In genomic region chr5:88933946-88934345, GRCm38 (mm10) we compare ENCODE assay signal across 9 mouse cellular contexts. TPM values are rescaled to one million over a fixed set of nuclear protein-coding genes. Genes with fewer than 3 reads are reported as not detected.
A peak's percentile ranks its signal among the peaks of the same experiment; 100 is the strongest.
DNase-seq lines count a peak whose midpoint lies in the region; ATAC-seq and TF ChIP-seq lines count a peak whose summit lies in the region.
"Had no signal": no experiment of that assay in that cellular context is flagged by ENCODE, and none has a peak within 500 bp of the region (broad histone marks: within the 10 kb centered on the region; RNA-seq: fewer than 3 reads in every experiment).

No protein-coding gene starts in this region.

- no peak overlapping the region for H3K27ac ChIP-seq in hindbrain, embryonic 16.5 days (ENCODE audit: low read depth, low read length)
- no peak overlapping the region for H3K27ac ChIP-seq in hindbrain, embryonic 13.5 days
- peak overlapping the region; percentile 74 for H3K27ac ChIP-seq in embryonic facial prominence, embryonic 15.5 days (replicated peaks)
- H3K27ac ChIP-seq in heart, postnatal 0 days (ENCODE audit: low read depth): peak overlapping the region; percentile 83
- H3K27ac ChIP-seq in midbrain, postnatal 0 days (ENCODE audit: low read depth, low read length): no peak overlapping the region
- no peak overlapping the region for H3K27ac ChIP-seq in hindbrain, embryonic 12.5 days
- H3K27ac ChIP-seq: embryonic facial prominence, embryonic 12.5 days had no signal

- H3K9me3 ChIP-seq in hindbrain, embryonic 16.5 days (ENCODE audit: control insufficient read depth, low read length): no peaks in the 10 kb centered on the region
- no peaks in the 10 kb centered on the region for H3K9me3 ChIP-seq in hindbrain, embryonic 13.5 days
- no peaks in the 10 kb centered on the region for H3K9me3 ChIP-seq in embryonic facial prominence, embryonic 15.5 days (replicated peaks)
- no peaks in the 10 kb centered on the region for H3K9me3 ChIP-seq in heart, postnatal 0 days (replicated peaks; ENCODE audit: control insufficient read depth, low read length)
- H3K9me3 ChIP-seq in midbrain, postnatal 0 days (ENCODE audit: low read length): no peaks in the 10 kb centered on the region
- H3K9me3 ChIP-seq in hindbrain, embryonic 12.5 days (replicated peaks): no peaks in the 10 kb centered on the region
- H3K9me3 ChIP-seq: embryonic facial prominence, embryonic 12.5 days had no signal

- H3K36me3 ChIP-seq in hindbrain, embryonic 16.5 days (ENCODE audit: control insufficient read depth, insufficient read depth, low read length): no peaks in the 10 kb centered on the region
- H3K36me3 ChIP-seq in hindbrain, embryonic 13.5 days: no peaks in the 10 kb centered on the region
- no peaks in the 10 kb centered on the region for H3K36me3 ChIP-seq in embryonic facial prominence, embryonic 15.5 days
- H3K36me3 ChIP-seq in heart, postnatal 0 days (replicated peaks; ENCODE audit: control insufficient read depth, insufficient read depth, low read length): no peaks in the 10 kb centered on the region
- H3K36me3 ChIP-seq in midbrain, postnatal 0 days (ENCODE audit: insufficient read depth, low read length): no peaks in the 10 kb centered on the region
- no peaks in the 10 kb centered on the region for H3K36me3 ChIP-seq in hindbrain, embryonic 12.5 days
- H3K36me3 ChIP-seq: embryonic facial prominence, embryonic 12.5 days had no signal

- no peak for DNase-seq in heart, postnatal 0 days (ENCODE audit: low spot score)
- no peak for DNase-seq in midbrain, postnatal 0 days (ENCODE audit: low spot score)
- no peak for DNase-seq in urinary bladder, postnatal 14 days (ENCODE audit: low spot score)
- DNase-seq in thymus, postnatal 25 days: no peak

- peaks cover 19% of the 10 kb centered on the region for H3K4me1 ChIP-seq in hindbrain, embryonic 16.5 days (ENCODE audit: control insufficient read depth, insufficient read depth, low read depth, low read length)
- peaks cover 24% of the 10 kb centered on the region for H3K4me1 ChIP-seq in hindbrain, embryonic 13.5 days (replicated peaks)
- peaks cover 32% of the 10 kb centered on the region for H3K4me1 ChIP-seq in embryonic facial prominence, embryonic 15.5 days
- H3K4me1 ChIP-seq in heart, postnatal 0 days (ENCODE audit: control insufficient read depth, insufficient read depth): peaks cover 60% of the 10 kb centered on the region
- peaks cover 8% of the 10 kb centered on the region; the same call in 1 of the 2 replicates for H3K4me1 ChIP-seq in midbrain, postnatal 0 days (ENCODE audit: insufficient read depth, low read length)
- H3K4me1 ChIP-seq in hindbrain, embryonic 12.5 days: peaks cover 12% of the 10 kb centered on the region

- no peak for ATAC-seq in hindbrain, embryonic 16.5 days
- ATAC-seq in hindbrain, embryonic 13.5 days (ENCODE audit: low FRiP score): no peak
- ATAC-seq in embryonic facial prominence, embryonic 15.5 days (ENCODE audit: insufficient number of reproducible peaks, low FRiP score, low TSS enrichment, low read depth): no peak
- ATAC-seq in heart, postnatal 0 days (ENCODE audit: insufficient read depth, low read depth): no peak
- ATAC-seq in midbrain, postnatal 0 days (ENCODE audit: low FRiP score): no peak
- ATAC-seq in hindbrain, embryonic 12.5 days (ENCODE audit: low FRiP score): no peak

- no peak overlapping the region for H3K9ac ChIP-seq in hindbrain, embryonic 16.5 days (ENCODE audit: low read depth, low read length)
- no peak overlapping the region for H3K9ac ChIP-seq in hindbrain, embryonic 13.5 days
- no peak overlapping the region for H3K9ac ChIP-seq in embryonic facial prominence, embryonic 15.5 days
- peak overlapping the region; percentile 50 for H3K9ac ChIP-seq in heart, postnatal 0 days (replicated peaks; ENCODE audit: low read depth, low read length)
- no peak overlapping the region for H3K9ac ChIP-seq in midbrain, postnatal 0 days (replicated peaks; ENCODE audit: low read length, poor library complexity, severe bottlenecking)
- no peak overlapping the region for H3K9ac ChIP-seq in hindbrain, embryonic 12.5 days
- H3K9ac ChIP-seq: embryonic facial prominence, embryonic 12.5 days had no signal

- no peak for TF ChIP-seq EP300 in heart, postnatal 0 days (IDR thresholded peaks at IDR 0.05; ENCODE audit: low read depth)

- H3K4me3 ChIP-seq in hindbrain, embryonic 16.5 days (ENCODE audit: low read length): no peak overlapping the region
- no peak overlapping the region for H3K4me3 ChIP-seq in hindbrain, embryonic 13.5 days
- peak overlapping the region; percentile 10; the same call in 1 of the 2 replicates for H3K4me3 ChIP-seq in embryonic facial prominence, embryonic 15.5 days (replicated peaks)
- peak overlapping the region; percentile 28 for H3K4me3 ChIP-seq in heart, postnatal 0 days (ENCODE audit: low read depth, low read length)
- peak overlapping the region; percentile 8; the same call in 1 of the 2 replicates for H3K4me3 ChIP-seq in midbrain, postnatal 0 days (ENCODE audit: low read depth, low read length)
- H3K4me3 ChIP-seq in hindbrain, embryonic 12.5 days: no peak overlapping the region
- H3K4me3 ChIP-seq: embryonic facial prominence, embryonic 12.5 days had no signal

- no peak for TF ChIP-seq CTCF in heart, postnatal 0 days (IDR thresholded peaks at IDR 0.05; ENCODE audit: low read depth)
- TF ChIP-seq CTCF in midbrain, postnatal 0 days (IDR thresholded peaks at IDR 0.05): no peak

- no peaks in the 10 kb centered on the region for H3K27me3 ChIP-seq in hindbrain, embryonic 16.5 days (replicated peaks; ENCODE audit: control insufficient read depth, insufficient read depth, low read length)
- no peaks in the 10 kb centered on the region for H3K27me3 ChIP-seq in hindbrain, embryonic 13.5 days
- no peaks in the 10 kb centered on the region for H3K27me3 ChIP-seq in embryonic facial prominence, embryonic 15.5 days
- H3K27me3 ChIP-seq in heart, postnatal 0 days (ENCODE audit: control insufficient read depth, insufficient read depth, low read length): no peaks in the 10 kb centered on the region
- H3K27me3 ChIP-seq in midbrain, postnatal 0 days (ENCODE audit: insufficient read depth, low read length): no peaks in the 10 kb centered on the region
- no peaks in the 10 kb centered on the region for H3K27me3 ChIP-seq in hindbrain, embryonic 12.5 days
- H3K27me3 ChIP-seq: embryonic facial prominence, embryonic 12.5 days had no signal

- H3K4me2 ChIP-seq in hindbrain, embryonic 16.5 days (ENCODE audit: low read length): 0 out of 2 replicates have a peak overlapping the region, but pooled peaks have one; percentile 2
- no peak overlapping the region for H3K4me2 ChIP-seq in hindbrain, embryonic 13.5 days
- peak overlapping the region; percentile 39 for H3K4me2 ChIP-seq in embryonic facial prominence, embryonic 15.5 days (replicated peaks)
- H3K4me2 ChIP-seq in heart, postnatal 0 days (ENCODE audit: low read depth, low read length): peak overlapping the region; percentile 61
- peak overlapping the region; percentile 34 for H3K4me2 ChIP-seq in midbrain, postnatal 0 days (ENCODE audit: low read depth, low read length, poor library complexity, severe bottlenecking)
- H3K4me2 ChIP-seq in hindbrain, embryonic 12.5 days (replicated peaks): no peak overlapping the region
- H3K4me2 ChIP-seq: embryonic facial prominence, embryonic 12.5 days had no signal

- 66% methylated on average over 14 of the region's 14 CpGs for WGBS in hindbrain, embryonic 16.5 days
- 79% methylated on average over 14 of the region's 14 CpGs for WGBS in hindbrain, embryonic 13.5 days
- 48% methylated on average over 14 of the region's 14 CpGs for WGBS in embryonic facial prominence, embryonic 15.5 days
- 38% methylated on average over 14 of the region's 14 CpGs for whole genome bisulfite sequencing in heart, postnatal 0 days
- WGBS in midbrain, postnatal 0 days: 36% methylated on average over 14 of the region's 14 CpGs
- WGBS in hindbrain, embryonic 12.5 days: 72% methylated on average over 14 of the region's 14 CpGs

RNA-seq across cellular contexts. Expression of gene Slc4a4, which starts 47.3 kb away (rescaled TPM):
- polyA plus RNA-seq in hindbrain, embryonic 16.5 days (2015; fragmentation: Nextera tagmentation; extraction: Ambion mirVana): 9.1 and 9.5 TPM in 2 replicates
- polyA plus RNA-seq in hindbrain, embryonic 13.5 days (2015; fragmentation: Nextera tagmentation; extraction: Ambion mirVana): 3.1 and 3.3 TPM in 2 replicates
- polyA plus RNA-seq in embryonic facial prominence, embryonic 15.5 days (2015; fragmentation: Nextera tagmentation; extraction: Ambion mirVana): 2.4 and 2.8 TPM in 2 replicates
- 10.6 and 17.0 TPM in 2 replicates for total RNA-seq in heart, postnatal 0 days (2014; rRNA removed; ENCODE audit: low replicate concordance)
- polyA plus RNA-seq in heart, postnatal 0 days (2015; fragmentation: Nextera tagmentation; extraction: Ambion mirVana): 4.4 and 5.1 TPM in 2 replicates
- 57.3 and 61.6 TPM in 2 replicates for total RNA-seq in midbrain, postnatal 0 days (2014; rRNA removed)
- polyA plus RNA-seq in midbrain, postnatal 0 days (2015; fragmentation: Nextera tagmentation; extraction: Ambion mirVana): 16.7 and 17.4 TPM in 2 replicates
- 2.8 and 3.2 TPM in 2 replicates for polyA plus RNA-seq in hindbrain, embryonic 12.5 days (2016; fragmentation: Nextera tagmentation; extraction: Ambion mirVana)

Comparison
In these comparisons a context has a peak if more than half of its experiments do, and no peak if none do; other contexts are left out.
1. H3K4me2 ChIP-seq: peak in hindbrain, embryonic 16.5 days (single experiment), embryonic facial prominence, embryonic 15.5 days (single experiment), heart, postnatal 0 days (single experiment) and midbrain, postnatal 0 days (single experiment); none in hindbrain, embryonic 13.5 days (single experiment) and hindbrain, embryonic 12.5 days (single experiment).
2. H3K27ac ChIP-seq: peak in embryonic facial prominence, embryonic 15.5 days (single experiment) and heart, postnatal 0 days (single experiment); none in hindbrain, embryonic 16.5 days (single experiment), hindbrain, embryonic 13.5 days (single experiment), midbrain, postnatal 0 days (single experiment) and hindbrain, embryonic 12.5 days (single experiment).
3. H3K4me3 ChIP-seq: peak in embryonic facial prominence, embryonic 15.5 days (single experiment), heart, postnatal 0 days (single experiment) and midbrain, postnatal 0 days (single experiment); none in hindbrain, embryonic 16.5 days (single experiment), hindbrain, embryonic 13.5 days (single experiment) and hindbrain, embryonic 12.5 days (single experiment).